Mouse (Mus musculus) frontal cortex, postnatal 10 days (tissue): ENCODE measurements at regions not wholly inside any gene's neighbourhood (a gene's known extent, or its start where the extent isn't known, plus 50 kb on each side); places are given as distances from the start of the nearest gene placed in this dataset.

Experiments
- DNase-seq, 2 experiments: peaks; one replicate each; pipeline ENCODE4 v3.0.0; 2022; ENCODE audit warnings: low spot score in 2 of 2, mixed read lengths in 1 of 2

DNA sequence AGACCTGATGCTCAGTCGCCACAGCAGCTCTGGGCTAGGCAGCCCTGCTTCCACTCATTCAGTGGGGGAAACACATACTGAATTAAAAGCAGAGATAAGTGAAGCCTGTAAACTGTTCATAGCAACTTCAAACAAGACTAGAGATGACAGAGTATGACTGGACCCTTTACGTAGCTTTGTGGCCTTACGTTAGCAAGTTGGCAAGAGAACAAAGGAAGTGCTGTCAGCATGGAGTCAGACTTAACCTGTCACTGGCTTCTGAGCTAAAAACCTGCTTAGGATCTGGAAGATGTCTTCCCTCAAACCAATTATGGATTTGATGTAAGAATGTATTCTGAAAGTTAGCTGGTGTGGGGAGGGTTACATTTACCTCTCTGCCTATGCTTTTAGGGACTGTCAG lies 421.3 kb downstream of the Ttll7 start:
- no peak for DNase-seq

DNA sequence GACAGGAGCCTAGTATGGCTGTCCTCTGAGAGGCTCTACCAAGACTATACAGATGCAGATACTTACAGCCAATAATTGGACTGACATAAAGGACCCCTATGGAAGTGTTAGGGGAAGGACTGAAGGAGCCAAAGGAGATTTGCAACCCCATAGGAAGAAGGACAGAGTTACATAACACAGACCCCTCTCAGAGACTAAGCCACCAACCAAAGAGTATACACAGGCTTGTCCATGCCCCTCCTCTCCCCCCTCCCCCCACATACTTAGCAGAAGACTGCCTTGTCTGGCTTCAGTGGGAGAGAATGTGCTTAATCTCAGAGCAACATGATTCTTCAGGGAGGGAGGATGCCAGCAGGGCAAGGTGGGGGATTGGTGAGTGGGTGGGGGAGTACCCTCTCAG lies 426.4 kb downstream of the Ttll7 start:
- no peak for DNase-seq

DNA sequence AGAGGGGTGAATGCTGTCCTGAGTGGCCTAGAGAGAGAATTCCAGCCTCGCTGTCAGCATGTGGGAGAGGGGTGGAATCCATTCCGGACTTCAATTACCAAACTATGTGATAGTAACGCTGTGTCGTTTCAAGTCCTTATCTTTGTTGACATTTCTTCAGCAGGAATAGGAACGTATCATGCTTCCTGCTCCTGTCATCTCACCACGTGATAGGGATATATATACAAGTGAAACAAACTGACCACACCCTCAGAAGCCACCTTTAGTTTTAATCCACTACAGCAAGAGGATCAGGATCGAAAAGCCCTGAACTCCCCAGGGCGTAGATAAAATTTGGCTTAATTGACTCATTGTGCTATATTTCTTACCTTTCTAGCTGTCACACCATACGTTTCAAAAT lies 431.6 kb downstream of the Ttll7 start:
- no peak for DNase-seq

DNA sequence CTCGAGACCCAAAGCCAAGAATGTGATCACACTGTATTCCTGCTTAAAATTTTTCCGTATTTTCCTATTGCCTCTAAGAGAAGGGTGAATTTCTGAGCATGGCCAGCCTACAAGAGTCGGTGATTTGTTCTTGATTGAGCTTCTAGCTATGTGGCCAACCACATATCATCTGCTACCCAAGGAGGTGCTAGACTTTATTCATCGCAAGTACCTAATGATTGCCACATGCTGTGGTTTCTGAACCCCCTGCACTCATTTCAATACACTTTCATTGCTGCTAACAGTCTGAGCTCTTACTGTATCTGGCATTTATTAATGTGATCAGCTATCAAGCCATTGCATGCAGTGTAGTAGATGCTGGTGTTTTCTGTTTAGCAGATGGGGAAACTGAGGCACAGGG lies 432.2 kb downstream of the Ttll7 start:
- DNase-seq, result no peak

DNA sequence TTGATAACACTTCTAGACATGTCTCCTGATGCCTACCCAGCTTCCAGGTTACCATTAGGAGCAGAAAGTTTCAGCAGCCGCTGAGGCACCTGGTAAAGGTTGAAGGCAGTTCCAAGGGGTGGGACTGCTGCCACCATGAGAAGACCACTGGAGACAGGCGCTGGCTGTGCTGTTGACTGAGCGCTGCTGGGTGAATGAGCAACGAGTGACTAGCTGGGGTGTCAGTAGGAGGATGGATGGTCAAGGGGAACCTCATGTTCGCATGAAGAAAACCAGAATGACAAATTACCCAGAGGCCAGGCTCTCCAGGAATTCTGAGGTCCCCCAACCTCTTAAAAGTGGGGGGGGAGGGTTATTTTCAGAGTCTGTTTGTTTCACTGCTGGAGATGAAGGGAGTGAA lies 433.3 kb downstream of the Ttll7 start:
- DNase-seq, result no peak

- DNase-seq, result no peak
These were observed 435.3 kb downstream of the Ttll7 start for GRCm38 (mm10) chr3:147287503-147287902.

- DNase-seq, result no peak
These were observed 439.6 kb downstream of the Ttll7 start for GRCm38 (mm10) chr3:147291696-147292327.

- DNase-seq, result no peak
These were observed 445.9 kb downstream of the Ttll7 start for GRCm38 (mm10) chr3:147298065-147298464.

- DNase-seq, result no peak
These were observed 473.4 kb downstream of the Ttll7 start for GRCm38 (mm10) chr3:147325522-147325921.

- DNase-seq, result no peak
These were observed 482.1 kb downstream of the Ttll7 start for GRCm38 (mm10) chr3:147334301-147334700.

DNA sequence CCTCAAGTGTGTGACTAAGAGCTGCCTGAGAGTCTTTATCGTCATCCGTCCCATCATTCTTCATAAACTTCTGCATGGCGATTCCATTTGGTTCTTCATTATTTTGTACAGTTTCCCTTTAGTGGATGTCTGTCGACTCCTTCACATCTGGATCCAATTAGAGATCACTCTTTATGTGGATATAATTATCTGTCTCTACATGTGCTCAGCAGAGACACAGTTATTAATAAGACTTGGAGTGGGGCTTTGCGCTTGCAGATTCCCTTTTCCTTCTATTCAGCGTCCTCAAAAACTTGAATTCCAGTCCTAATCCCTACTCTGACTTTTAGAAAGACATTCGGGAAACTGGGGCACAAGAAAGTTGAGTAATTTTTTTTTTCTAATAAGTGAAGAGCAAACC lies 483.1 kb downstream of the Ttll7 start:
- no peak for DNase-seq

DNA sequence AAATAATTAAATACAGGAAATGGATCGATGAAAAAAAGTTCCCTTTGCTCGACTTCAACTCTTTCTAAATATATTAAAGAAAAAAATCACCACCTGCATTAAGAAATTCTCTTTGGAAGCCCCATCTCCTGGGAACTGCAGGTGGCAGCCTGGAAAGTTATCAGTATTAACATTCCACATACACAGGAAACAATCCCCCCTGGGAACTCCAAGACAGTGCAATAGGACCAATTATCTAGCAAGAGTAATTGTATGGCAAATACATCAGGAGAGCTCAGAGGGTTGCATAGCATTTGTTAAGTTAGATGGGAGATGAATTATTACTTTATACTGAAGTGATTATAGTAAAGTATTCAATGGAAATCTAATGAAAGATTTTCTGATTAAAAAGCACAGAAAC lies 487.3 kb downstream of the Ttll7 start:
- no peak for DNase-seq

GRCm38 (mm10) chr3:147347278-147348039 lies 495.3 kb downstream of the Ttll7 start:
- no peak for DNase-seq

DNA sequence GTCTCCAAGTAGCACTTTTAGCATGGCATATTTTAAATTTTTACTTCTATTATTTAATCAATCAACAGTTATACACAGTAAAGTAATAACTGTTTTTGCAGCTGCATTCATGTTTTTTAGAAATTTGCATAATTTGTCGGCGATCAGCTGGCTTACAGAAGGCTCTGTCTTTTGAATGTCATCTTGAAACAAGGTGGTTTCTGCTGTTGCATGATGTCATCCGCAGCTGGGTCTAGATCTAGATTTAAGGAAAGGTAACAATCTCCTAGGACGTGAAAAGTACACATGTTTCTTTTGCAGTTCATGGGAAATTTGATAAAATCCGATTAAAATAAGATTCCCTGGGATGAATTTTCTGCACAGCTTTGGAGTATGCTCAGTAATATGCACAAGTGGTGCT lies 534.9 kb downstream of the Ttll7 start:
- DNase-seq, result no peak

GRCm38 (mm10) chr3:147398298-147398697 lies 546.1 kb downstream of the Ttll7 start:
- DNase-seq, result no peak

DNA sequence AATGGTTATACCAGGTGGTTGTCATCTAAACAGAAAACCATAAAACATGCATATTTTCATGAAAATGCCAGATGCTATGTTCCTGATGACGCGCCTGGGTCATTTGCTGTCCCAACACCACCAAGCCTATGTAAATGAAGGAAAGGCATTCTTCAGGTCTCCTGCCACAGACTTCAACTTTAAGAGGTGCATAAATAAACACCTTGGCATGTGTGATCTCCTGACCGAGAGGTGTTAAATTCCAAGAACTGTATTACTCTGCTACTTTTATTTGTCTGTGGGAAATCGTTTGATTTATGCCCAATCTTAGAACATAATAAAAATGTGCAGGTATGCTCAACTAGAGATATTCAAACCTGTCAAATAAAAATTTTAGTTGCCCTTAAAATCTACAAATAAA lies 560.1 kb downstream of the Ttll7 start:
- no peak for DNase-seq

GRCm38 (mm10) chr3:147416926-147417325 lies 564.8 kb downstream of the Ttll7 start:
- no peak for DNase-seq

GRCm38 (mm10) chr3:147419129-147419528 lies 567.0 kb downstream of the Ttll7 start:
- no peak for DNase-seq

DNA sequence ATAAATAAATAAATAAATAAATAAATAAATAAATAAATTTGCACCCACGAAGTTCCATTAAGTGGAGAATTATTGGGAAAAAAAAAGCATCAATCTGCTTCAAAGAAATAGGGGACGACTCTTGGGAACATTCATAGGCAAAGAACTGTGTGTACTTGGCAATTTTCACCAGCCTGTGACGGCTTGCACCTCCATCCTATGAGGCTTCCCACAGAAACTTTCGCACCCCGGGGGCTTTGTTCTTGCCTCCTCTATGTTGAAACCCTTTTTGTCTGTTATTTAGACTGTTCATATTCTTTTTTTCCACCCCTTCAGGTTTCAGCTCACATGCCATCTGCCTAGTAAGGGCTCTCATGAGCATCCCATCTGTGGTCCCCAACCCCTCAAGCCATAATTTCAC lies 570.0 kb downstream of the Ttll7 start:
- no peak for DNase-seq

GRCm38 (mm10) chr3:147423895-147424575 lies 571.9 kb downstream of the Ttll7 start:
- no peak for DNase-seq

DNA sequence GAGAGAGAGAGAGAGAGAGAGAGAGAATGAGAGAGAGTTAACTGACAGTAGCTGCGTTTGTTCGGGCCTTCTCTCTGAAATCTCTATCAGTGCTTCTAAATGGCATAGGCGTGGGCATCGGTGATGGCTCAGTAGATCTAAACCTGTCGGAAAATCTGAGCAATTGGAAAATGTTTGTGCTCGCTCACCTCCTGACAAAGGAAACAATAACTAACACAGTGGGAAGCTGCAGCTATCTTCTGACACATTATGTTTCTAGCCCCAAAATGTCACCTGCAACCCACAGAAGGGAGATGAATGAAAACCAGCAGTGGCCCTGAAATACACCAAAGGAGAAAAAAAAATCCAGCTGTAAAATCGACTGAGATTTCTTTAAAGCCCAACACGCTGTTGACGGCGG lies 576.7 kb downstream of the Ttll7 start:
- no peak for DNase-seq

DNA sequence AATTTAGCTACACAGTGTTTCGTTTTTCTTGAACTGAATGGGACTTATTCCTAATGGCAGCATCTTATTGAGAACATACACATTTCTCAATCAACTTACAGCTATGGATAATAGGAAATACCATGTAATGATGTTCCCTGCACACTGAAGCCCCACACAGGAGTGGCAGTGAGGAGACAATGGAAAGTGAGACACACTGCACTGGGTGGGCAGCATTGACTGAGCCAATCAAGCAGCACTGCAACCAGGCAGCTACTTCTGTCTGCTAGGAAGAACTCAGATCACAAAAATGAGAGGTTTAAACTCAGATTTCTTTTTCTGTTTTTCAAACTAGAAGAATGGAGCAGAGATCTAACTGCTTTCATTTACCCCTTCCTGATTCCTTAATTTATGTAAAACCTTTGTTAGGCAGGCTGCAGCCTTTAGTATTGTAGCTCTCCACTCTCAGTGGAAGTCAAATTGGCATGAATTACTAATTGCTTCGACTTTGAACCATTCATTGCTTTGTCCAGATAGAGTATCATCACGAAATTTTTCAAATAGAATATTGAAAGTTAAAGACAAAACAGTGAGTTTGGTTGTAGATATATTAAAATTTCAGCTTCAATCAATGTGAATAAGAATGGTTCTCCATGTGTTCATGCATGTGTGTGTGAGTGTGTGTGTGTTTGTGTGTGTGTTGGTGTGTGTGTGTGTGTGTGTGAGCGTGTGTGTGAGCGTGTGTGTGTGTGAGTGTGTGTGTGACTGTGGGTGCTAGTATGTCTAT lies 590.9 kb downstream of the Ttll7 start:
- DNase-seq, result no peak

DNA sequence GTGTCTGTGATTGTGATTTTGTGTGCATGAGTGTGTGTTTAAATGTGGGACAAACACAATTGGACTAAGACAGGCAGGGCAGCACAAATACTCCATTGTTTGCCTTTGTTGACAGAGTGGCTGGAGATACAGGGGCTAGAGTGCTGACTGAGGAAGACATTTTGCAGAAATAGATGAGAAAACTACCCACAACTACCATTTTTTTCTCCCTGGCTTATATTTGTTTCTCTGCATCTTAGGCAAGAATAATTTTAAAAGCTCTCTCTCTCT lies 591.5 kb downstream of the Ttll7 start:
- DNase-seq, result no peak
